Mouse (Mus musculus) G1E (cell line): ENCODE results near the gene Rab37.

Experiments used
- CTCF ChIP-seq: IDR thresholded peaks from 2 replicates; pipeline ENCODE4 v1.5.1; 2012; ENCODE audit warnings: low read depth, low read length, inconsistent platforms, mixed read lengths
- GATA2 ChIP-seq: IDR thresholded peaks from 2 replicates; pipeline ENCODE4 v1.6.1; 2012; ENCODE audit warnings: low read depth, low read length, inconsistent platforms, borderline replicate concordance
- TAL1 ChIP-seq: conservative IDR thresholded peaks from 2 replicates; pipeline ENCODE4 v1.6.1; 2012; ENCODE audit warnings: low read depth, low read length, inconsistent platforms, mixed read lengths

DNA sequence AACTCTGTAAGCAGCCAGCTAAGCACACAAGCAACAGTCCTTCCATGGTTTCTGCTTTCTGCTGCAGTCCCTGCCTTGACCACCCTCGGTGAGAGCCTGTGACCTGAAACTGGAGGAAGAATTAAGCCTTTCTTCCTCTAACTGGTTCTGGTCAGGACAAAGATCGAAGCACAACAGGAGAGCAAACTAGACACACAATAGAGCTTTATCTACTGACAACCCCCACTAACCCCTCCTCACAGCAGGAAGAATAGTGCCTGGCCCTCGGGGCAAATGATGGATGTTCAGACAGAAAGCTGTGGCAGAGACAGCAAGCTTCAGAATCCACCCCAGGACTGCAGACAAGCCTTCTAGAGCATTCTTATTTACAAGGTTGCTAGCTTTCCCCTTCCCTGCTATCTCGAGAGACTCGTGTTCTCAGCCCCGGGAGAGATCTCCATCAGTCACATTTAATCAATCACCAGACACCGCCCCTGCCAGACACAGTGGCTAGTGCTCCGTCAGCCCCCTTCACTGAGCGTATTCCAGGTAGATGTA, 20.1 kb upstream of the Rab37 start:
- TF ChIP-seq CTCF: no peak
- no peak for TF ChIP-seq GATA2
- no peak for TF ChIP-seq TAL1
